Mouse (Mus musculus): ENCODE data around the gene Dimt1.

- TF ChIP-seq CTCF (IDR thresholded peaks at IDR 0.05; ENCODE audit: low read depth) (no peak), EP300 (IDR thresholded peaks at IDR 0.05; ENCODE audit: low read depth) (no peak)
Observed at GRCm38 (mm10) chr13:106907273-106907672, 39.7 kb upstream of the Dimt1 start.

Data from liver, postnatal 0 days (tissue).